Mouse (Mus musculus): ENCODE results near the gene Oser1.

DNA sequence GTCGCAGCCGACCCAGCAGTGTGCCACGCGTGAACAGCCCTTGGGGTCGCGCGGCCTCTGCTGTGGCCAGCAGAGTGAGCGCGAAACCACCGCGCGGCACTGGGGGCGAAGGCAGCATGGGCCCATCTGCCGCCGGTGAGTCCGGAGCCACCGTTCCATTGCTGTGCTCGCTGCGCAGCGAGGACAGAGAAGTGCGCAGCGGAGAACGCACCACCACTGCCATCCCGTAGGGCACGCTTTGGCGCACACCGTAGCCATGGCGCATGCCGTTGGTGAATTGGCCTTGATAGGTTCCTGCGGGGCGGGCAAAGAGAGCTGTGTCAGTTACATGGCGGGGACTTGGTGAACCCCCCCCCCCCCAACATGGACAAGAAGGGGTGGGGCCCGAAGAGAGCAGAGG is 48.4 kb downstream of the Oser1 start:
- no peak for TF ChIP-seq EP300 (IDR thresholded peaks at IDR 0.05; ENCODE audit: low read depth)
- TF ChIP-seq CTCF (IDR thresholded peaks at IDR 0.05; ENCODE audit: low read depth) = no peak
